Mouse (Mus musculus): Measurements from ENCODE around the gene Tmem53.

DNA sequence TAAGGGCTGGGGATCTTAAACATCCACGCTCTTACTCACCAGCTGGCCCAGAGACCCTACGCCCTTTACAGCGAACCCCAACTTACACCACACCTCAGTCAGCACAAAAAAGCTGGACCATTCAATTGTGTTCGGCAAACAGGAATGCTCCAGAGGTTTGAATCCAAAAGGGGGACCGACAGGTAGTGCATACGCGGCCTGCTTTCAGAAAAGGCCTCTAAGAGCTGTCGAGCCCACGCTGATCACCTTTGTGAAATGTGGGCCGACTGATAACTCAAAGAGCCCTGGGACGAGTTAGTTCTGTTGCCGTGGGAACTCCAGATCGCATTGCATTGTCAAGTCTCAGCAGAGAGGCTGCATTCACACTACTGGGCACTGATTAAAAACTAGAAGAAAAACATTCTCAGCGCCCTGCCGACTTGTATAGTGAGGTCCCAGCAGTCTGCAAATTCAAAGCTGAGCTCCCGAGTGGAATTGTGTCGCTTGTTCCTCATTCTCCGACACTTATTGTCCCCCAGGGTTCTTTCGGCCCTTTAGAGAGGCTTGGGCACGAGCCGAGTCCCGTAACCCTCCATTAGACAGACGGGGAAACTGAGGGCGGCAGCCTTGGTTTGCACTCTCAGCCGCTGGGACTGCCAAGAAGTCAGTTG lies 36.7 kb downstream of the Tmem53 start:
- TF ChIP-seq CTCF (IDR thresholded peaks at IDR 0.05; ENCODE audit: borderline replicate concordance, control insufficient read depth, extremely low read depth, insufficient read depth, low read length, poor library complexity), result no peak
- TF ChIP-seq POLR2A (IDR thresholded peaks at IDR 0.05; ENCODE audit: control insufficient read depth, extremely low read depth, insufficient read depth, low read length, poor library complexity), result no peak
